Mouse (Mus musculus): ENCODE results near the gene Casp9. TPM values are rescaled to one million over a fixed set of nuclear protein-coding genes. Genes with fewer than 3 reads are reported as not detected.

The Casp9 gene
- total and polyA plus RNA-seq, 2 experiments from 2014 or later: 17.6 to 26.9 TPM

DNA sequence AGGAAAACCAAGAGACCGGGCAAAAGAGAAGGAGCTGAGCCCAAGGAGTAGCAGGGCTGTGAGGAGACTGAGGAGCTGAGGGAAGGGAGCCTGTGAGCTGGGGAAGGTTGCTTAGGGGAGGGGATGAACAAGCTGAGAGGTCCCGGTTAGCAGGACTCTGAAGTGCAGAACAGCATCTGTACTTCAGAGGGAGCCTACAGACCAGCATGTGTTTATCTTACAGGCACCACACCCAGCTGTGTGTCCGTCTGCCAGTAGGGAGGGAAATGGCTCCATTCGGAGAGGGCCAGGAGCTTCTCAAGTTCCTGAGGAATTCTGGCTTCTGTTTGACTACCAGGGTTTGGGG is 41.4 kb upstream of the Casp9 start:
- Histone ChIP-seq H3K36me3 (ENCODE audit: insufficient read depth, low read length) (no peaks in the 10 kb centered on the region), H3K4me2 (ENCODE audit: low read depth, low read length, poor library complexity, severe bottlenecking) (no peak overlapping the region), H3K9me3 (ENCODE audit: low read length) (no peaks in the 10 kb centered on the region), H3K4me3 (ENCODE audit: low read depth, low read length) (no peak overlapping the region), H3K9ac (replicated peaks; ENCODE audit: low read length, poor library complexity, severe bottlenecking) (no peak overlapping the region; the same call in 1 of the 2 replicates), H3K27me3 (ENCODE audit: insufficient read depth, low read length) (no peaks in the 10 kb centered on the region), H3K27ac (ENCODE audit: low read depth, low read length) (no peak overlapping the region), H3K4me1 (ENCODE audit: insufficient read depth, low read length) (no peaks in the 10 kb centered on the region)
- ATAC-seq (ENCODE audit: low FRiP score): no peak
- 16% methylated on average over 4 of the region's 4 CpGs for WGBS
- DNase-seq (ENCODE audit: low spot score): no peak
- TF ChIP-seq CTCF (IDR thresholded peaks at IDR 0.05): no peak

DNA sequence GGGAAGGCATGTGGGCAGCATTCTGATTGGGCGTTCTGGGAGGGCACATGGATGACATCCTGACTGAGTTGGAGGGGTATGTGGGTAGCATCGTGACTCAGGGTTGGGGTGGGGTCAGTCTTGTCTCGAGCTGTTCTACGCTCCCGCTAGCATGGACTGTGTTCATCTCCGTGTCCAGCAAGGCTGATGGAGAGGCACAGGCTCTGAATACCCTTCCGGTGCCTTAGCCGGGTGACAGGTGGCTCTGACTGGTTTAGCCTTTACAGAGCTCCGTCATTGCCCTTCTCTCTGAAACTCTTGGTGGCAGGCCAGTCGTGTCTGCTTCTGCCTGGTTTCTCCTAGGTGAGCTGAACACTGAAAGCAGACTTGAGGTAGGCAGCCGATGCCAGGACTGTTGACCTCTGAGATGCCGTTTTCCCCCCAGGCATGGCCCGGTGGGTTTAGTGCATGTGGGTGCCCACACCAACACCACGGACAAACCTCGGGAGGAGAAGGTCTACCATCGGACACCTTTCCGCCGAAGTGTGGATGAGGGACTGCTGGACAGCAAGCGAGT is 38.0 kb upstream of the Casp9 start:
- 91% methylated on average over 19 of the region's 19 CpGs for WGBS
- ATAC-seq (ENCODE audit: low FRiP score) (no peak), DNase-seq (ENCODE audit: low spot score) (no peak)
- Histone ChIP-seq H3K27me3 (ENCODE audit: insufficient read depth, low read length) (no peaks in the 10 kb centered on the region), H3K4me2 (ENCODE audit: low read depth, low read length, poor library complexity, severe bottlenecking) (no peak overlapping the region), H3K4me3 (ENCODE audit: low read depth, low read length) (no peak overlapping the region), H3K4me1 (ENCODE audit: insufficient read depth, low read length) (no peaks in the 10 kb centered on the region), H3K9ac (replicated peaks; ENCODE audit: low read length, poor library complexity, severe bottlenecking) (no peak overlapping the region), H3K9me3 (ENCODE audit: low read length) (no peaks in the 10 kb centered on the region), H3K27ac (ENCODE audit: low read depth, low read length) (no peak overlapping the region), H3K36me3 (ENCODE audit: insufficient read depth, low read length) (peaks cover 3% of the 10 kb centered on the region; the same call in 1 of the 2 replicates)
- no peak for TF ChIP-seq CTCF (IDR thresholded peaks at IDR 0.05)

DNA sequence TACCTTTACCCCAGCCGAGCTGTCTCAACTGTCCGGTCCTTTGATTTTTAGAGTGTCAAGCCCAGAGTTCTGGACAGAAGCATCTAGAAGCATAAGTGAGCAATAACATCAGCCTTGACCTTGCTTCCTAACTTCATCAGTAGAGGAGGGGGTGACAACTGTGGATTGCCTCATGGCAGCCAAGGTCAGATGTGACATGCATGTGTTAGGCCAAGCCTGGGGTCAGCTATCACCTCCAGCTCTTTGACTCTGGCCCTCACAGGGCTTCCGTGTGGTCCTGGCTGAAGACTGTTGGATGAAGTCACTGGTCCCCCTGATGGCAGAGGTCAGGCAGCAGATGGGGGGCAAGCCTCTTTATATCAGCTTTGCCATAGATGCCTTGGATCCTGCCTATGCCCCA is 36.3 kb upstream of the Casp9 start:
- TF ChIP-seq CTCF (IDR thresholded peaks at IDR 0.05): no peak
- Histone ChIP-seq H3K4me3 (ENCODE audit: low read depth, low read length) (no peak overlapping the region), H3K27me3 (ENCODE audit: insufficient read depth, low read length) (no peaks in the 10 kb centered on the region), H3K9me3 (ENCODE audit: low read length) (no peaks in the 10 kb centered on the region), H3K9ac (replicated peaks; ENCODE audit: low read length, poor library complexity, severe bottlenecking) (no peak overlapping the region), H3K27ac (ENCODE audit: low read depth, low read length) (no peak overlapping the region), H3K36me3 (ENCODE audit: insufficient read depth, low read length) (peaks cover 13% of the 10 kb centered on the region), H3K4me2 (ENCODE audit: low read depth, low read length, poor library complexity, severe bottlenecking) (no peak overlapping the region), H3K4me1 (ENCODE audit: insufficient read depth, low read length) (no peaks in the 10 kb centered on the region)
- WGBS: 93% methylated on average over 3 of the region's 3 CpGs
- DNase-seq (ENCODE audit: low spot score) (no peak), ATAC-seq (ENCODE audit: low FRiP score) (no peak)

DNA sequence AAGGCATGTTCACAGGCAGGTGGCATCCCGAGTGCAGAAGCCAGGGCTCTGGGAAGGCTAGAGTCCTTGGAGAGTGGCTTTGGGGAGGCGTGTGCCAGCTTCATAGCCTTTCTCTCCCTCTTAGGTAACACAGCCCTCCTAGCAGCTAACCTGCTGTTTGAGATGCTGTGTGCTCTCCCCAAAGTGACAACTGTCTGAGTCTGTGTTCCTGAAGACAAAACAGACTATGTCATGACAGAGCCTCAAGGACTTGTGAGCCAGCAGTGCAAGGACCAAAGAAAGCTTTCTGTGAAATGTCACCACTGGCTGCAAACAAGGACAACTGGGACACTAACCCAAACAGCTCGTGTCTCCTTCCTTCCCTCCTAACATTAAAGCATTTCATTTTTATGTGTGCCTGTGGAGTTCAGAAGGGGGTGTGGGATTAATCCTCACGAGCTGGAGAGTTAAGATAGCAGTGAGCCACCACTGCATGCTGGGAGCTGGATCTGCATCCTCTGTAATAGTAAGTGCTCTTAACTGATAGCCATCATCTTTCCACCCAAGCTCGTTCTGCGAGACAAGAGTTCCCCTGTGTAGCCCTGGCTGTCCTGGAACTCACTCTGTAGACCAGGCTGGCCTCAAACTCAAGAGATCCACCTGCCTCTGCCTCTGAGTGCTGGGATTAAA is 34.4 kb upstream of the Casp9 start:
- Histone ChIP-seq H3K4me1 (ENCODE audit: insufficient read depth, low read length) (no peaks in the 10 kb centered on the region), H3K4me3 (ENCODE audit: low read depth, low read length) (no peak overlapping the region), H3K9ac (replicated peaks; ENCODE audit: low read length, poor library complexity, severe bottlenecking) (no peak overlapping the region), H3K27ac (ENCODE audit: low read depth, low read length) (0 out of 2 replicates have a peak overlapping the region, but pooled peaks have one; percentile 1), H3K27me3 (ENCODE audit: insufficient read depth, low read length) (no peaks in the 10 kb centered on the region), H3K4me2 (ENCODE audit: low read depth, low read length, poor library complexity, severe bottlenecking) (no peak overlapping the region), H3K9me3 (ENCODE audit: low read length) (no peaks in the 10 kb centered on the region), H3K36me3 (ENCODE audit: insufficient read depth, low read length) (peaks cover 32% of the 10 kb centered on the region)
- TF ChIP-seq CTCF (IDR thresholded peaks at IDR 0.05): no peak
- 57% methylated on average over 6 of the region's 6 CpGs for WGBS
- DNase-seq (ENCODE audit: low spot score) (no peak), ATAC-seq (ENCODE audit: low FRiP score) (no peak)

DNA sequence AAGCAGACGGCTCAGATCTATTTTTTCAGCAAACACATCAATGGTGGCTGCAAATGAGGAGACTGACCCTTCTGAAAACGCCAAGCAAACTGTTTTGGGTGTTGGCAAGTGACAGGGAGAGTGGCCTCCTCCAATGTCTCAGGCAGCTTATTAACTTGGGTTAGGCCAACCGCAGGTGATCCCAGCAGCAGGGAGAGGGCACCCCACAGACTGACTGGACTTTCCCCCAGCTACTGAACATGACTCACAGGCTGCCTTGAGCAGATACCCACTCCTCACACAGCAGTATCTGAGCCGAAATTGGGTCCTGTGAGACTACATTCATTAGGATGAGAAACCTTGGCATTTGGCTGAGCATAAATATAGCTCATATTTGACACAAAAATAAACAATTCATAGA is 32.5 kb upstream of the Casp9 start:
- no peak for ATAC-seq (ENCODE audit: low FRiP score)
- no peaks in the 10 kb centered on the region for H3K4me1 ChIP-seq (ENCODE audit: insufficient read depth, low read length)

DNA sequence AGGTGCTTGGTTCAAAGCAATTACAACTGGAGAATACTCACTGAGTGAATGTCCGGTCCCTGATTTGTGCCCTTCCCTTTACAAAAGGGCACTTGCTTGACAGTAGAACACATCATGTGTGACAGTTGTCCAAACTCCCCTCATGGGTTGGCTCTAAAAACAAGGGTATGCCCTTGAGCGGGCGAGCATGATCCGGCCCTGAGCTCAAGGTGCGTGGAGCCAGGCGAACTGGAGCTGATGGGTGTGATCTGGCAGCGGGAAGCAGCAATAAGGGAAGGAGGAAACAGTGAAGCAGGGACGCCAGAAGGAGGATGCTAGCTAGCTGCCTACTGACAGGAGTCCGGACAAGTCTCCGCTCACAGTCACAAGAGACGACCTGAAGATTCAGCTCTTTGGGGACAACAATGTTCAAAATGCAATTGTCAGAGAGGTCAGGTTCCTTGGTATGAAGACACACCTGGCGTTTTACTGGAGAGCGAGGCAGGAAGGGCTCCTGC is 31.3 kb upstream of the Casp9 start:
- Histone ChIP-seq H3K27me3 (ENCODE audit: insufficient read depth, low read length) (no peaks in the 10 kb centered on the region), H3K27ac (ENCODE audit: low read depth, low read length) (no peak overlapping the region), H3K9ac (replicated peaks; ENCODE audit: low read length, poor library complexity, severe bottlenecking) (no peak overlapping the region), H3K4me1 (ENCODE audit: insufficient read depth, low read length) (no peaks in the 10 kb centered on the region), H3K4me2 (ENCODE audit: low read depth, low read length, poor library complexity, severe bottlenecking) (no peak overlapping the region), H3K4me3 (ENCODE audit: low read depth, low read length) (no peak overlapping the region), H3K9me3 (ENCODE audit: low read length) (no peaks in the 10 kb centered on the region), H3K36me3 (ENCODE audit: insufficient read depth, low read length) (peaks cover 52% of the 10 kb centered on the region)
- DNase-seq (ENCODE audit: low spot score): no peak
- ATAC-seq (ENCODE audit: low FRiP score): no peak
- TF ChIP-seq CTCF (IDR thresholded peaks at IDR 0.05): no peak
- 95% methylated on average over 13 of the region's 13 CpGs for WGBS

More for the DNA sequence above, 32.5 kb upstream of the Casp9 start:
- Histone ChIP-seq H3K27ac (ENCODE audit: low read depth, low read length) (no peak overlapping the region), H3K9ac (replicated peaks; ENCODE audit: low read length, poor library complexity, severe bottlenecking) (no peak overlapping the region), H3K36me3 (ENCODE audit: insufficient read depth, low read length) (peaks cover 45% of the 10 kb centered on the region), H3K27me3 (ENCODE audit: insufficient read depth, low read length) (no peaks in the 10 kb centered on the region), H3K4me3 (ENCODE audit: low read depth, low read length) (no peak overlapping the region), H3K9me3 (ENCODE audit: low read length) (no peaks in the 10 kb centered on the region), H3K4me2 (ENCODE audit: low read depth, low read length, poor library complexity, severe bottlenecking) (no peak overlapping the region)
- no peak for TF ChIP-seq CTCF (IDR thresholded peaks at IDR 0.05)
- DNase-seq (ENCODE audit: low spot score): no peak
- WGBS: 88% methylated on average over 4 of the region's 4 CpGs
